Mouse (Mus musculus): ENCODE data around the gene Pou4f1.

- TF ChIP-seq ZNF384 (IDR thresholded peaks at IDR 0.05; ENCODE audit: low read depth, low read length) (no peak), ZC3H11A (IDR thresholded peaks at IDR 0.05; ENCODE audit: borderline replicate concordance, low read depth, low read length) (no peak)
Observed at GRCm38 (mm10) chr14:104456976-104457375, 10.8 kb downstream of the Pou4f1 start.
